Mouse (Mus musculus) right cerebral cortex, adult 18-20 months (tissue): ENCODE data around the gene Tmem82.

Source experiments
- DNase-seq: peaks from one replicate; pipeline ENCODE4 v3.0.0; 2022; ENCODE audit warnings: mixed read lengths

The Tmem82 gene

DNA sequence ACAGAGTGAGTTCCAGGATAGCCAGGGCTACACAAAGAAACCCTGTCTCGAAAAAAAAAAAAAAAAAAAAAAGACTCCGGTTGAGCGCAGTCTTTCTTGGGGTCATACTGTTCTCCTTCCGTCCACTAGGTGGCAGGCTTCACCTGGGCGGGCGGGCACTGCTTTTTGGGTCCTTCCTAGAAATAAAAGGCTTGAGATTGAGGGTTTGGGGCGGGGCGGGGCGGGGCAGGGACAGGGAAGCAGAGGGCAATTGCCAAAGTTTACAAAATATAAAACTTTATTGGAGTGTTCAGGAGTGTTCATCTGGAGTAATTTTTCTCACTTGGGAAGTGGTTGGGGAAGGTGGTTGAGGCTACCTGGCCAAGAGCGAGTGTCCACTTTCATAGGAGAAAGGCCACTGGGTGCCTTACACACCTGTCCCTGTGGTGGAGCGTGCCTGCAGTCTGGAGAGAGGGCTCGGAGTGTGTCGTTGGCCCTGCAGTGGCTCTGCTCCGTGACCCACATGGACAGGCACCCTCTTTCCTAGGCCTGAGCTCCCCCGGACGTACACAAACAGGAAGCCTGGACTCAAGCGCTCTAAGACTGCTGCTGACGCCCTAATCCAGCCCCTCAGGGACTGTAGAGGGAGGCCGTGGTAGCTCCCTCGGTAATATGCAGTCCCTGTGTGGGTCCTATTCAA, at the start of gene Tmem82:
Gene Tmem82 (minus strand): TSS at position 69 of the 679 bp plus-strand sequence.
- peak; percentile 37 for DNase-seq

DNA sequence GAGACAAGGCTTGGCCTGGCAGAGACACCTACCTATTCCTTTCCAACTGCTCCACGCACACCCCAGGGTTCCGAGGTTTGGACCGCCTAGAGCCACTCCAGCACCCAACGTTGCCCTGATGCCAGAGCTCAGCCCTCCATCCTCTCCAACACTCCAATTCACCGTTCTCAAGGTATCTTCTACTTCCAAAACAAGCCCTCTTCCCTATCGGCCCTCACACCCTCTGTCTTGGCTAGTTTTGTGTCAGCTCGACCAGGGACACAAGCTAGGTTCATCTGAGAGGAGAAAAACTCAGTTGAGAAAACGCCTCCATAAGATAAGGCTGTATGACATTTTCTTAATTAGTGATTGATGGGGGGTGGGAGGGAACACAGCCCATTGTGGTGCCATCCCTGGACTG, 46.4 kb upstream of the Tmem82 start, which contains the start of gene Plekhm2:
Gene Plekhm2 (minus strand): TSS at position 101 of the 400 bp plus-strand sequence.
- no peak for DNase-seq

DNA sequence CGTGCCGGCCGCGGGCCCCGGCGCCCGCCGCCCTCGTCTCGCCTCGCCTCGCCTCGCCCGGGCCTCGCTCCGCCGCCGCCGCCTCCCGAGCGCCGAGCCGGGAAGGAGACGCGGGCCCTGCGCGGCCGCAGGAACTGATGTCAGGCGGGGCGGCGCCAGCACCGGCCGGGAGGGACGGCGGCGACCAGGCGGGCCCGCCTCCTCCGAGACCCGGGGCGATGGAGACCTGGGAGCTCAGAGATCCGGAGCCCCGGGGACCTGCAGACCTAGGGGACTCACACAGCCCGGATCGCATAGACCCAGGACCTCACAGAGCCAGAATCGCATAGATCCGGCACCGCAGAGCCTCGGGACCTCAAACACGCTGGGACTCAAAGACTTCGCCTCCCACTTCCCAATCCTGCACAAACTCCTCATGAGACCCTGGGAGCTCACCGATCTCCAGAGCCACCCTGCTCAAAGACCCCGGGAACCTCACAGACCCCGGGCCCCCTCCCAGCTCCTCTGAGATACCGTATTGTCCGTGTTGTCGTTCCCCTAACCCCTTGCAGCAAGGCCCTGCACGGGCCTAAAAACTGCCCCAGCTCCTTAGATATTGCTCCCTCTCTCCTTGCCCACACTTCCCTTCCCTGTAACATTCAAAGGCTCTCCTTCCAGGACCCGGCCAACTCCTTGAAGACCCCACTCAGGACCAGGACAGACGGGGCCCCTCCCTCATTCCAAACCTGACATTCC, 45.7 kb upstream of the Tmem82 start:
- DNase-seq: peak; percentile 79

DNA sequence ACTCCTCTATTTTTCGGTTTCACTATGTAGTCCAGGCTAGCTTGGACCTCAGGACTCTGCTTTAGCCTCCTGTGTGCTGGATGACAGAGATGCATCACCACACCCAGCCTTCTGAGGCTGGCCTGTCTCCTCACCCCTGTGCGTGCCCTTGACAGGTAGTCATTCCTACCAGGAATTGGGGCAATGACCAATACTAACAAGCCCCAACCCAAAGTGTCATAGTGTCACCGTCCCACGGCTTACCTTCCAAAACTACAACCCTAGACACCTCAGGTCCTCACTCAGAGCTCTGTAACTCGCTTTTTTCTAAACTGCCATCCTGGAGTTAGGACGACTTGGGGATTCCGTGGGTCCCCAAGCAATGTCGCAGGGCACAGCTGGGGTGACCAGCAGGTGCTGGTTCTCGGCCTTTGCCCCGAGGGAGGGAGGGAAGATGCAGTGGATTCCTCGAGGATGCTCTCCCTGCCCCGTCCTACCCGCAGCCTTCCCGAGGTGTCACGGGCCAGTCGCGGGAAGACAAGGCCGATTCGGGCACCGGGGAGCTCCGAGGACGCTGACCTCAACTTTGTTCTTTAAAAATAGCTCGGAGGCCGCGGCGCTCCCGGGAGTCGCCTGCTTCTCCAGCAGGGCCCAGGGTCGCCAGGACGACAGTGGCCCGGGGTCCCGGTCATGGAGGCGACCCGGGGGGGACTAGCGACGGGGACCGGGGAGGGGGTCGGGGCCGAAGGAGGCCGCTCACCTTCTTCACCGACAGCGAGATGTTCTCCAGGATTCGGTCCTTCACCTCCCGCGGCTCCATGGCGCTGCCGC, 44.9 kb upstream of the Tmem82 start:
- no peak for DNase-seq

DNA sequence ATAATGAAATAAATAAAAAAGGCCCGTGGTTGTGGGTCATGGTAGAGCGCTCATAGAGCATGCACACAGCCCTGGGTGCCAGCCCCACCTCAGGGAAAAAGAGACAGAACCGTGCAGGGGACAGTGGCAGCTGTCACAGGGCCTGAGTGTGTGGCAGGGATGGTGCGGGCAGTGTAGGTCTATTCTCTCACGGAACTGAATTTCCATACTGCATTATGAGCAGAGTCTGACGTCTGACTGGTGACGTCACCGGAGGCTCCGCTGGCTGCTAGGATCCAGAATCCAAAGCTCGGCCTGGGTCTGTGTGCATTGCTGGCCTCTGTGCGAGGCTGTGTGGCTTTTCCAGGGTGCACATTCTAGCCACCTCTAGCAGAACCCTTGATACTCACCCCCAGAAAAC, 42.5 kb upstream of the Tmem82 start:
- no peak for DNase-seq

DNA sequence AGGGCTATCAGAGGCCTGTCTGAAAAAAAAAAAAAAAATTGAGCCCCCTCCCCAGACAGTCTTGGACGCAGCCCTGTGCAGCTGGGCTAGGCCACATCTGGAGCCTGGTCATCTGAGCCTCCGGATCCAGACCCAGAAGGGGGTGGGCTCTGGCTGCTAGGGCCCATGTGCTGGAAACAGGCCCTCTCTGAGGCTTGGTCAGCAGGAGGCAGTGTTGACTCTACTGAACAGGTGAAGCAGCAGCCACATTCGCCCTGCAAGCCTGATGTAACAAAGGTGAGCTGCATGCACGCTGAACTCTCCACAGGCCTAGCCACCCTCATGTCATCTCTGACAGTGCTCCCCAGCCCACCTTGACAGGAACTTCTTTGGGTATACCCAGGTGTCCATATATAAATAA, 41.3 kb upstream of the Tmem82 start:
- no peak for DNase-seq

DNA sequence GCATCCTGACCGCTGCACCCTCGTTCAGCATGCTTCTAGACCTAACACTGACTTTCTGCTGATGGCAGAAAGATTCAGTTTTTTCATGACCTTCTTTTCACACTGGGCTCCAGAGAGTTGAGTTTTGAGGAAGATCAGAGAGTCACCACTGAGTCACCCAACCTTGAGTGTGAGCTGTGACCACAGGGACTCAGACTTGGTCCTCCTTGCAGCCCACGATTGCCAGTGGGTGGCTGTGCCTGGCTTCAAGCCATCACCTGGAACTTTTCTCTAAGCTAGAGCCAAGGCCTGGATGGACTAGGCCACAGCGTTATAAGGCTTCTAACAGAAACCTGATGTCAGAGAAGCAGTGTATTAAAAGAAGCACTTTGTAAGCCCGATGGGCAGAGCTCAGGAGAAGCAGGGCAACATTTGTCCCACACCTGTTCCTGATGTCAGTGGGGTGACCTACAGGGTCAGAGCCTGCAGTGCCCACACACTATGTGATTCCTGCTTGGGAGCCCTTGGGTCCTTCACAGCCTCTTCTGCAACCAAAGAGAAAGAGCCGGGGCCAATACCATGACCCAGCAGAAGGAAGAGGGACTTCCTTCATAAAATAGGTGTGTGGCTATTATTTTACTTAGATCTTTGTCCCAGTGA, 40.5 kb upstream of the Tmem82 start:
- DNase-seq: no peak

DNA sequence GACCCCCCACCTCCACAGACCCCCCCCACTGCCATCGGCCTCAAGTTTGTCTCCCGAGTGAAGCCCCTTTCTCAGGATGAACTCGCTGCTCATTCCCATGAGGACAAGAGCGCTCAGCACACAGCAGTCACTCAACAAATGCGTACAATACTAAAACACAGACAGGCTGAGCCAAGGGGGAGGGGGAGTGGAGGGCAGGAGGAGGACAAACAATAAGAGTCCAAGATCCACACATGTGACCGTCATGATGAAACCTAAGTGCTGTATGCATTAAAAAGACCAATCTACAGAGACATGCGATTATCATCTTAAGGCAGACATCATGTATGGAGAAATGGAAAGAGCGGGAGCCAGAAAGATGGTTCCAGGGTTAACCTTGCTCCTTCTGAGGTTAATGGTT, 38.5 kb upstream of the Tmem82 start:
- no peak for DNase-seq

DNA sequence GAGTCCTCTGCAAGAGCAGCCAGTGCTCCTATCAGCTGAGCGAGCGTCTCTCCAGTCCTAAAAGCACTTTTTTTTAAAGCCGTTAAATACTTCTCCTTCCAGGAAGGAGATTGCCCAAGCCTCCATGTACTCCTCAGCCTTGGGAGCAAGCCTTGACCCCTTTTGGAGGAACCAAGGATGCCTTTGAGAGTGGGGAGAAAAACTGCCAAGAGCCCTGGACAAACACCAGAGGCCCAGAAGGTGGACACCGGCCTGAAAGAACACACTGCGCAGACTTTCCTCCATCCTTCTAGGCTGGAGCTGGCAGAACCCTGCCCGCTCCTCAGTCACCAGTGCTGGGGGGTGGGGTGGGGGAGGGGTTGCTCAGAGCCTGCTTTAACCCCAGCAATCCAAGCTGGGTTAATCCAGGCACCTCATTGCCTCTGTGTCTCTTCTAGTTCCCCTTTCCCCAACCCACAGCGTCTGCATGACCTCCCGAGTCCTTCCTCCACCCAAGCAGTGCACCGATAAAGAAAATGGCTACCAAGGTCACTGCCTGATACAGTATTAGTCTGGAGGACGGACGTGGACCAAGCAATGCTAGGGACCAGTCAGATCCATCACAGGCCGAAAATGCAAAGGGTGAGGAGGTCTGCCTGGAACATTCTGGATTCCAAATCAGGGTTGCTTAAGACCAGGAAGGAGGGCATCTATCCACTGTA, 37.6 kb upstream of the Tmem82 start:
- peak; percentile 48 for DNase-seq

DNA sequence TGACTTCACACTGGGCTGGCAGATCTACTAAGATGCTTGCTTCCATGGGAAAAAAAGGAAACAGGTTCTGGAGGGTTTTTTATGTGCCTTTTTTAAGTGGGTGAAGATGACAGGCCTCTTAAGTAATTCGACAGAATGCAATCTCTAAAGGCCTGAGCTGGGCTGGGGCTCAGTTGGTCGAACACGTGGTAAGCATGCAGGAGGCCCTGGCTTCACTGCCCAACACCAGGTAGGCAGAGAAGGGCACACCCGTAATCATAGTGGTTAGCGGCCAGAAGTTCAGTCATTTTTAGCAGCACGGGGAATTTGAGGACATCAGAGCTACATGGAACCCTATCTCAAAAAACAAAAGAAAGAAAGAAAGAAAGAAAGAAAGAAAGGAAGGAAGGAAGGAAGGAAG, 36.1 kb upstream of the Tmem82 start:
- DNase-seq: no peak

DNA sequence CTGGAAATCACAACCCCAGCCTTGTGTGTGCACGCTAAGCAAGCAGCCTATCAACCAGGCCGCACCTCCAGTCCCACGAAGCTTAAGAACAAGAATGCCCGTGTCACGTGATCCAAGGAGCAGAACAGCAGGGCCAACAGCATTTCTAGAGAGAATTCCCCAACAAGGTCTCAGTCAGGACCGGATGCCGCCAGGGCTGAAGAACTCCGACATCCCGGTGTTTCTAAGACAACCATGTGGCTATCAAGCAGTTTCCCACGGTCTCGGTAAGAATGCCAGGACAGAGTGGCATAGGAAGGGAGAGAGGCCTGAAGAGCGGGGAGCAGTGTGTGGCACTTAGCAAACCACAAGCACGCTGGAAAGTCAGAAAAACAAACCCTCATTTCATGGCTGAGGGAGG, 35.4 kb upstream of the Tmem82 start:
- no peak for DNase-seq

DNA sequence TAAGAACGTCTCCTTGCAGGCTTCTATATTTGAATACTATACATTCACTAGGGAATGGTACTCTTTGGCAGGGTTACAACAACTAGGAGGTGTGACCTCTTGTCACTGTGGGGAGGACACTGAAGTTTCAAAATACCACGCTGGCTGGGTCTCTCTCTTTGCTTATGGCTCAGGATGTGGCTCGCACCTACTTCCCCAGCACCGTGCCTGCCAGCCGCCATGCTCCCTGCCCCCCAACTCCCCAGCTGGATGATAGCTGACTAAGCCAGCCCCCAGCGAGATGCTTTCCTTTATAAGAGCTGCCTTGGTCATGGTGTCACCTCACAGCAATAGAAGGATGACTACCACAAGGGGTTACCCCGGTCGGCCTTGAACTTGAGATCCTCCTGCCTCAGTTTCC, 34.6 kb upstream of the Tmem82 start:
- DNase-seq: no peak

DNA sequence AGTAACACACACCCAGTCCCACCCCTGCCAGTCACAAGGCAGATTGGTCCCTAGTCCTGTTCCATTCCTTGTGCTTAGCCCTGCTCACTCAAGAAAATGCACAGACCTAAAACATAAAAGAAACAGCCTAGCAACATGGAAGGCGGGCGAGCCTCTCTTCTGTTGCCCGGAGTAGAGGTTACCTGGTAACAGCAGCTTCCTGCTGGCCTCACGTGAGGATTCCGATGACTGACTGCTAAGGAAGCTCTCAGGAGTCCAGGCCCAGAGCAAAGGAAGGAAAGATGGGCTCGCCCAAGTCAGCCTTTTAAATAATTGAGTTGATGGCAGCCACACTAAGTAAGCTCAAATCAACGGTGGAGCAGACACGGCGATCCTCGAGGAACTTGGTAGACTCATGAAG, 33.5 kb upstream of the Tmem82 start:
- DNase-seq: no peak

DNA sequence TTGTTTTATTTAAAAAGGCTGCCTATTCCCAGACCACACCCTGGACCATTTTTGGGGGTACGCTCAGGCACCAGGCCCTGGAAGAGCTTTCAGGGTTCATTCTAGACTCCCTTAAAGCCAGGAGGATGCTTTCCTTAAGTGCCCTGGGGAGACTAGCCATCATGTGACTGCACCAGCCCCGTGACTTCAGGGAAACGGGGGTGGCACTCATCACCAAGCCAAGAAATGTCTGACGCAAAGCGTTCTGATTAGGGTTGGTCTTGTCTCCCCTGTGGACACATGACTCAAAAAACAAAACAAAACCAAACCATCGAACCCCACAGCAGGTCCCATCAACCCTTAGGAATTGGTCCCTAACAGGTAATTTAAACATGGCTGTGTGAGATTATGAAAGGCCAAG, 32.9 kb upstream of the Tmem82 start:
- DNase-seq: no peak

DNA sequence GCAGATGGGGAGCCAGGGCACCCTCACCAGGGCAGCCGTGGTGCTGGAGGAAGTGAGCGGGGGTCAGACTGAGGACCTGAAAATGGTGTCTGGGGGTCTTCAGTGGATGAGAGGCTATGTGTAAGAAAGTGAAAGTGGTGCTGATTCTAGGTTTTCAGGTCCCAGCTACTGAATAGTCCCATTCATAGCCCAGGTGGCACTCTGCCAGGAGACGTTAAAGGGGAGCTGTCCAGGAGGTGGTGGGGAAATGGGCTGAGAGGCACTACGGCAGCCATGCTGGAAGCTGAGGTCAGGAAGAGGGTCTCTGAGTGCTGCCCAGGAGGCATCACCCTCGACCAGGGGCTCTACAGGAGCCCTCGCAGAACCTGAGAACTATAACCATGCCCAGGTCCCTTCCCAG, 30.8 kb upstream of the Tmem82 start:
- DNase-seq: no peak

DNA sequence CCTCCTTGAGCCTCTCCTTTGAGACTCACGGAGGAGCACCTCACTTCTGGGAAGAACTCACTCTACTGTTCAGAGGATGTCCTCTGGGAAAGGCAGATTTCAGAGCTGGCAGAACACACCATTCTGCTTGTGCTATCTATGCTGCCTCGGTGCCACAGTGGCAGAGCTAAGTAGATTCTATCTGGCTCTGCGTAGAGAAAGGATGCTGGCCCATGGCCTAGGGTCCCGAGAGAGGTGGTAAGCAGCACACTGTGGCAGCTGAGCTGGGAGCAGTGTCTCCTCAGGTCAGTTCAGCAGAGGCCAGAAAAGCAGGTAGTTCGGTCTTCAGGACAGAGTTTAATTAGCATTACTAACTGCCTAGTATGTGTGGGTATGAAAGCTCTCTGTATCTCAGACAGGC, 29.8 kb upstream of the Tmem82 start:
- DNase-seq: no peak

DNA sequence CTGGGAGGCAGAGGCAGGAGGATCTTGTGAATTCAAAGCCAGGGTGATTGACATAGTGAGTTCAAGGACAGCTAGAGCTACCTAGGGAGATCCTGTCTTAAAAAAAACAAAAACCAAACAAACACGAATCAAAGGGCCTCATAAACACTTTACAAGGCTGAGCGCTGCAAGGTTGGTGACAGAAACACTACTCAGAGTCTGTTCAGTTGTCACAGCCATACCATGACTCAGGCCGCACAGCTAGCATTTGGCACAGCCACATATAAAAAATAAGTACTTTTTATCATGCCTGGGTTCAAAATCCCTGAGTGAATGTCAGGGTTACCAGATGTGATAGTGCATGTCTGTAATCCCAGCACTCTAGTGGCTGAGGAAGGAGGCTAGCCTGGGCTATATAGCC, 28.8 kb upstream of the Tmem82 start:
- no peak for DNase-seq

DNA sequence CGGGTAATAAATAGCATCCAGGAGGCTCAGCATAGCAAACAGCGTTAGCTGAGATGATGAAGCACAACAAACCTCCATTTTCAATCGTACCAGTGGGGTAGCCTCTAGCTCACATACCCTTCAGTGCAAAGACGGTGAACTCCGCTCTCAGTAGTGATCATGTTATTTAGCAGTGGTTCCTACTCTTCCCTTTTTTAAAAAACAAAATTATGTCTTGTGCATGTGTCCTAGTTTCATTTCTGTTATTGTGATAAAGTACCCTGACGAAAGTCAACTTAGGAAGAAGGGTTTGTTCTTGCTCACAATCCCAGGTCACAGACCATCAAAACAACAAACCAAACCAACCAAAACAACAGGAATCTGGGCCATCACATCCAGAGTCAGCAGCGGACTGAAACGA, 27.6 kb upstream of the Tmem82 start:
- DNase-seq: no peak

DNA sequence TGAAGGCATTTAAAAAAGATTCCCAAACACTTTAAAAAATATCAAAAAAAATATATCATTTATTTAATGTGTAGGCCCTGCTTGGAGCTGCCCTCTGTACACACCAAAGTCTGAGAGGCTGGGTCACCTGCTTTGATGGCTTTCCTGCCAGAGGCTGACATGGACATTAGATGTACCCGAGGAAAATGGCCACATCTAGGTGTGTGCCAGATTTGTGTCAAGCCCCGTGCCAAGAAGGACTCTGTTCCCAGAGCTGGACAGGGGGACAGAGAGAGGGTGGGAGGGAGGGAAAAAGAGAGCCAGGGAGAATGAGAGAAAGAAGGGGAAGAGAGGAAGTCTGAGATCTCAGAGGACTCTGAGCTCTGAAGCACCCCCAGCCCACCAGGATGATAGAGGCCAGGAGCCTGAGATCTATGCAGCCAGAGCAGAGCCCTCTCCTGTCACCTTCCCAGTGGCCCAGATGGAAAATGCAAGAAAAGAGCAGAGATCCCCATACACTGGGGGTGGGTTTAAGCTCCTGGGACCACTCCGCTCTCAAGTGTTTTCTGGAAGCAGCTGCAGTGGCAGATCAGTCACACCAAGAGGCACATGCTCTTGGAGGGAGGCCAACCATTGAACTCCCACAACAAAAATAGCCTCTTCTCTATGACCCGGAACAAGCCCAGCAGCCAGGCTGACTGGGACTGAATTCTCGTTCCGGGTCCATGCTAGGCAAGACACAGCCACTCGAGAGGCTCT, 24.9 kb upstream of the Tmem82 start:
- peak; percentile 62 for DNase-seq

DNA sequence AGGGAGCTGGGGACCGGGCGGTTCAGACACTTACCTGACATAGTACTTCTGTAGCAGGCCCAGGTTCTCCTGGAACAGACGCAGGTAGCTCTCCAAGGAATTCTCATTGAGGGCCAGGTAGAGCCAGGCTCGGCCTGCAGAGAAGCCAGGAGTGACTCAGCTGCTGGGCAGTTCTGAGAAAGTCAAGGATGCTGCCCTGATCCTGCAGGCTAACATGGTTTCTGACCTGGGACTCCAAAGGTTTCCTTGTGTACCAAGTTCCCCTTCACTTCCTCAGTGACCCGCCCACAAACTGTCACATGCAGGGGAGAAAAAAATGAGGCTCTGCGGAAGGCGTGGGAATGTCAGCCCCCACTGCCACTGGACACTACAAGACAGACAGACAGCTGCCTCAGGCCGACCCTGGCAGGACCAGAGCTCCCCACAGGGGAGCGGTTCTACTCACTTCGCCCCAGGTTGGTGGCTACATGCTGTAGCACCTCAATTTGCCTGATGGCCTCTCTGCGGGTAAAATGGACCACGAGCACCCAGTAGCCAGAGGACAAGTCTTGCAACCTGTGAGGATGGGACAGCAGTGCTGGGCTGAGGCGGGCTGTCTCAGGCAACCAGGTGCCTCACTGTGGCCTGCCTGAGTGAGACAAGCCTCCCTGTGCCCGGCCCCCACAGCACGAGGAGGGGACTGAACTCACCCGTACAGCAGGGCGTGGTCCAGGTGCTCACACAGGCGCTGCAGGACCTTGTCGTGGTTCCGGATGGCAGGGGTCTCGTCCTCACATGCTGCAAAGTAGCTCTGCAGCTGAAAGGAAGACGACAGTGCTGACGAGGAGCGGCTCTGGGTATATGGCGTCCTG, 23.8 kb upstream of the Tmem82 start:
- no peak for DNase-seq

DNA sequence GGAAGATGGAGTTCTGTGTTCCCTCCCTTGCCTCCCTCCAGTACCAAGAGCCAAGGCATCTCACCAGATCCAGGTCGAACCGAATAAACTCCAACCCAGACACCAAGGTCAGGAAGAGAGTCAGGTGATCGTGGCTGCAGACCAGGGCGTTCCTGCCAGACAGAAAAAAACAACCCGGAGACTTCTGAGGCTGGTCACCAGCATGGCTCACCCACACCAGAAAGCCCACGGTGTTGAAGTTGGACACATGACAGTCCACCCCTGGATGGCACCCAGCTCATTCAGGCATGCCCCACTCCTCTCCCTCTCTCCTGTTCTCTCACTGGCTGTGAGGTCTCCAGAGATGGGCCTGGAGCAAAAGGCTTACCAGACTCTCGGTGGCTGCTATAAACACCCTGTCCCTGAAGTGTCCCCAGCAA, 22.9 kb upstream of the Tmem82 start:
- no peak for DNase-seq
